Mouse (Mus musculus): ENCODE data around the gene Tmem14a. TPM values are rescaled to one million over a fixed set of nuclear protein-coding genes. Genes with fewer than 3 reads are reported as not detected.

The Tmem14a gene
- polyA plus RNA-seq, 1 experiment from 2014 or later = 6.7 TPM

DNA sequence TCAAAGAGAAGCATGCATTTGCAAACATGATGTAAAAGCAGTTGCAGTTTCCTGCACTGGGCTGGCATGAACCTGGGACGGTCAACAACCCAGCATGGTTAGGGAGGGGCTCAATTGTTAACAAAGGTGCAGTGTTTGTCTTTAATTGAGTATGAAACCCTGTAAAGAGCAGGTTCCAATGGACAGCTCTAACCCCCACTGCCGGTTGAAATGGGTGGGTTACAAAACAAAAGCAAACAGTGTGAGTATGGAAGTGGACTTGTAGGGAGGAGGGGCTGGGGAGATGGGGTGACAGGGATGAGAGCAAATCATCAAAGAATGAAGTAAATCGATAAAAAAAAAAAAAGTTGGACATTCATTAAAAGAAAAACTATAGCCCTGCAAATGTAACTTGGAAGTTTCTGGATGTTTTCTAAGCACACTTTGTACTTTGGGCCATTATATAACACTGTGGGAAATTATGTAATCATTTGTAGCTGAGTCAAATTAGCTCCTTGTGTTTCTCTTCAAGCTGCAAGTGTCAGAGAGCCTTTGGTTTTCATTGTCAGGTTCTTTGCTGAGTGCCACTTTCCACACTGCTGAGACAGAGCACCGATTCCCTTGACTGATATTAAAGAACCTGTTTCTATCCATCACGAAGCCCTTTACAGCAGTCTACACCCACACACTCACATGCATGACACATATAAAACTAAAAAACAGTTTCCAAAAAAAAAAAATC is 13.5 kb downstream of the Tmem14a start:
- Histone ChIP-seq H3K27ac (replicated peaks; ENCODE audit: low read depth, low read length) (no peak overlapping the region), H3K4me3 (ENCODE audit: low read depth, low read length) (no peak overlapping the region), H3K9me3 (ENCODE audit: control insufficient read depth, low read length) (no peaks in the 10 kb centered on the region), H3K4me1 (ENCODE audit: control insufficient read depth, insufficient read depth, low read length) (no peaks in the 10 kb centered on the region), H3K4me2 (ENCODE audit: low read depth, severe bottlenecking) (no peak overlapping the region), H3K9ac (ENCODE audit: low read length) (no peak overlapping the region), H3K36me3 (ENCODE audit: control insufficient read depth, insufficient read depth, low read length) (no peaks in the 10 kb centered on the region; the same call in 1 of the 2 replicates), H3K27me3 (ENCODE audit: control insufficient read depth, insufficient read depth, low read length) (no peaks in the 10 kb centered on the region)
- WGBS = 76% methylated on average over 5 of the region's 5 CpGs
- DNase-seq (ENCODE audit: low spot score) (no peak), ATAC-seq (ENCODE audit: insufficient number of reproducible peaks, low FRiP score, low TSS enrichment, low read depth) (no peak)

DNA sequence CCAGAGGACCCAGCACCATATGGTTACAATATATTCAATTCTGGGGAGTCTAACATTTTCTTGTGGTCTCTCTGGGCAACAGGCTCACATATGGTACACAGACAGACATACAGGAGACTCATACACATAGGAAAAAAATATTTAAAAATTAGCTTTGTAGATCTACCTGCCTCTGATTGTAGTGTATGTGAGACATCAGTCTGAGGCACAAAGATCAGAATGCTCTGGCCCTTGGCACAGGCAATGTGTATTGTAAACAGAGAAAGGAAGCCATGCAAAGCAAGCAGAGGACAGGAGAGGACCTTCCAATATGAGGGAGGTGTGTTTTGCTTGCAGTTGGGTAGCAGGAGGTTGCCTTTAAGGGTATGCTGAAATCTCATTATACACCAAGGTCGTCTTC is 14.1 kb downstream of the Tmem14a start:
- Histone ChIP-seq H3K4me1 (ENCODE audit: control insufficient read depth, insufficient read depth, low read length) (no peaks in the 10 kb centered on the region), H3K27me3 (ENCODE audit: control insufficient read depth, insufficient read depth, low read length) (no peaks in the 10 kb centered on the region), H3K9me3 (ENCODE audit: control insufficient read depth, low read length) (no peaks in the 10 kb centered on the region), H3K36me3 (ENCODE audit: control insufficient read depth, insufficient read depth, low read length) (no peaks in the 10 kb centered on the region; the same call in 1 of the 2 replicates), H3K27ac (replicated peaks; ENCODE audit: low read depth, low read length) (no peak overlapping the region), H3K4me3 (ENCODE audit: low read depth, low read length) (no peak overlapping the region), H3K4me2 (ENCODE audit: low read depth, severe bottlenecking) (no peak overlapping the region), H3K9ac (ENCODE audit: low read length) (no peak overlapping the region)
- ATAC-seq (ENCODE audit: insufficient number of reproducible peaks, low FRiP score, low TSS enrichment, low read depth) = no peak
- 81% methylated on average over 1 of the region's 1 CpGs for WGBS
- DNase-seq (ENCODE audit: low spot score) = no peak

GRCm38 (mm10) chr1:21235359-21235758 is 17.0 kb downstream of the Tmem14a start:
- no peaks in the 10 kb centered on the region for H3K9me3 ChIP-seq (ENCODE audit: control insufficient read depth, low read length)
- H3K36me3 ChIP-seq (ENCODE audit: control insufficient read depth, insufficient read depth, low read length) = no peaks in the 10 kb centered on the region
- WGBS = 92% methylated on average over 6 of the region's 6 CpGs
- ATAC-seq (ENCODE audit: insufficient number of reproducible peaks, low FRiP score, low TSS enrichment, low read depth) = no peak
- H3K4me3 ChIP-seq (ENCODE audit: low read depth, low read length) = no peak overlapping the region
- no peaks in the 10 kb centered on the region for H3K27me3 ChIP-seq (ENCODE audit: control insufficient read depth, insufficient read depth, low read length)
- no peak overlapping the region for H3K9ac ChIP-seq (ENCODE audit: low read length)
- no peaks in the 10 kb centered on the region for H3K4me1 ChIP-seq (ENCODE audit: control insufficient read depth, insufficient read depth, low read length)
- DNase-seq (ENCODE audit: low spot score) = no peak
- H3K27ac ChIP-seq (replicated peaks; ENCODE audit: low read depth, low read length) = no peak overlapping the region
- H3K4me2 ChIP-seq (ENCODE audit: low read depth, severe bottlenecking) = no peak overlapping the region

- no peak within 1 kb of the TSS for H3K4me3 ChIP-seq (ENCODE audit: low read depth, low read length)
- H3K4me1 ChIP-seq (ENCODE audit: control insufficient read depth, insufficient read depth, low read length) = no peaks in the 10 kb centered on the region
- no peak within 1 kb of the TSS for H3K9ac ChIP-seq (ENCODE audit: low read length)
- no peaks in the 10 kb centered on the region for H3K27me3 ChIP-seq (ENCODE audit: control insufficient read depth, insufficient read depth, low read length)
- no peaks in the 10 kb centered on the region for H3K9me3 ChIP-seq (ENCODE audit: control insufficient read depth, low read length)
- 92% methylated on average over 8 of the region's 8 CpGs for WGBS
- H3K36me3 ChIP-seq (ENCODE audit: control insufficient read depth, insufficient read depth, low read length) = no peaks in the 10 kb centered on the region
- DNase-seq (ENCODE audit: low spot score) (no peak), ATAC-seq (ENCODE audit: insufficient number of reproducible peaks, low FRiP score, low TSS enrichment, low read depth) (no peak)
- H3K27ac ChIP-seq (replicated peaks; ENCODE audit: low read depth, low read length) = no peak within 1 kb of the TSS
- H3K4me2 ChIP-seq (ENCODE audit: low read depth, severe bottlenecking) = no peak within 1 kb of the TSS
Observed at GRCm38 (mm10) chr1:21239911-21240898, 21.8 kb downstream of the Tmem14a start, which contains the start of gene Gsta3. Gsta3 (plus strand) TSS chr1:21240589.

- Histone ChIP-seq H3K4me2 (ENCODE audit: low read depth, severe bottlenecking) (no peak overlapping the region), H3K4me3 (ENCODE audit: low read depth, low read length) (no peak overlapping the region), H3K4me1 (ENCODE audit: control insufficient read depth, insufficient read depth, low read length) (no peaks in the 10 kb centered on the region), H3K27me3 (ENCODE audit: control insufficient read depth, insufficient read depth, low read length) (no peaks in the 10 kb centered on the region), H3K9ac (ENCODE audit: low read length) (no peak overlapping the region), H3K36me3 (ENCODE audit: control insufficient read depth, insufficient read depth, low read length) (no peaks in the 10 kb centered on the region), H3K9me3 (ENCODE audit: control insufficient read depth, low read length) (no peaks in the 10 kb centered on the region), H3K27ac (replicated peaks; ENCODE audit: low read depth, low read length) (no peak overlapping the region)
- 85% methylated on average over 1 of the region's 1 CpGs for WGBS
- DNase-seq (ENCODE audit: low spot score) = no peak
- ATAC-seq (ENCODE audit: insufficient number of reproducible peaks, low FRiP score, low TSS enrichment, low read depth) = no peak
Observed at GRCm38 (mm10) chr1:21241096-21241495, 22.7 kb downstream of the Tmem14a start.

DNA sequence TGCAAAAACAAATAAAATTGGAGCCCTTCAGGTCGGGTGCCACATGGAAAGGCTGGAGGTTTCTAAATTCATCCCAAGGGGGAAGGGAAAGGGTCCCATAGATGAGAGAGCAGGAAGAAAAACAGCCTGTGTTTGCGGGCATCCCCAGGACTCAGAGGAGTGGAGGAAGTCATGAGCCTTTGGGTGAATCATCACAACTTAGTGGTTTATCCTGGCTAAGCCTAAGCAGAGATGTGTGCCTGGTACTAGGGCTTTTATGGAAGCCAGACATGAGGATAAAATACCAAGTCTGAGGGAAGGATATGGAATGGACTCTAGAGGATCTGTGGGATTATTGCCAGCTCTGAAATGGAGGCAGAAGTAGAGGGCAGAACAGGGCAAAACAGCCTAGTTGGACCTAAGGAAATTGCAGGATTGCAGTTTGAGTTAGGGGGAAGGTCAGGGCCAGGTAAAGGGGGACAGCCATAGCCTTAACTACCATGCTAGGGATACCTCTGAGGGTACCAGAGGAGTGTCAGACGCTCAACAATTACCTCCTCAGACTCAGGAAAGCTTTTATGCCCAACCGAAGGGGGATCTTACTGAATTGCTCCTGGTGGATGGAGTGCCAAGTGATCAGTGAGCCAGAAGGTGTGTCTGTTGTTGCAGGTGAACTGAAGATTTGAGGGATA is 26.1 kb downstream of the Tmem14a start:
- WGBS = 74% methylated on average over 4 of the region's 4 CpGs

DNA sequence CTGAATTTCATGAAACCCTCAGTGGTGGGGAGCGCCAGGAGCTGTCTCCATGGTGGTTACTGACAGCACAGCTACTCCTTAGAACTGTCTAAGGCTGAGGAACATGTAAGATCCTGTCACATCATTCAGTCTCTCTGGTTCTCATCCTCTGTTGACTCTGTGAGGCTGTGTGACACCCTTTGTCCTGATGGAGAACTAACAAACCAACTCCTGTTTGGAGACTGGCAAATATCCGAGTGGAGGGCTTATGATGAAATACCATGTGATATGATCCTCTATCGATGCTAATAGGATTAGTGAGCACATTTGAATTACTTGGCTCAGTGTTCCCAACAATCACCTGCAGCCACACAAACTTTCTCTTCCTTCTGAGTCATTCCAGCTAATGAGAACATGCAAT is 27.8 kb downstream of the Tmem14a start:
- Histone ChIP-seq H3K4me1 (ENCODE audit: control insufficient read depth, insufficient read depth, low read length) (no peaks in the 10 kb centered on the region), H3K4me3 (ENCODE audit: low read depth, low read length) (no peak overlapping the region), H3K9ac (ENCODE audit: low read length) (no peak overlapping the region), H3K9me3 (ENCODE audit: control insufficient read depth, low read length) (no peaks in the 10 kb centered on the region), H3K27ac (replicated peaks; ENCODE audit: low read depth, low read length) (no peak overlapping the region), H3K4me2 (ENCODE audit: low read depth, severe bottlenecking) (no peak overlapping the region), H3K36me3 (ENCODE audit: control insufficient read depth, insufficient read depth, low read length) (no peaks in the 10 kb centered on the region), H3K27me3 (ENCODE audit: control insufficient read depth, insufficient read depth, low read length) (no peaks in the 10 kb centered on the region)
- DNase-seq (ENCODE audit: low spot score) (no peak), ATAC-seq (ENCODE audit: insufficient number of reproducible peaks, low FRiP score, low TSS enrichment, low read depth) (no peak)
- WGBS = 83% methylated on average over 3 of the region's 3 CpGs

More for the DNA sequence above, 26.1 kb downstream of the Tmem14a start:
- no peak overlapping the region for H3K9ac ChIP-seq (ENCODE audit: low read length)
- no peaks in the 10 kb centered on the region for H3K27me3 ChIP-seq (ENCODE audit: control insufficient read depth, insufficient read depth, low read length)
- no peak for DNase-seq (ENCODE audit: low spot score)
- no peak overlapping the region for H3K4me3 ChIP-seq (ENCODE audit: low read depth, low read length)
- ATAC-seq (ENCODE audit: insufficient number of reproducible peaks, low FRiP score, low TSS enrichment, low read depth) = no peak
- H3K27ac ChIP-seq (replicated peaks; ENCODE audit: low read depth, low read length) = no peak overlapping the region
- H3K4me1 ChIP-seq (ENCODE audit: control insufficient read depth, insufficient read depth, low read length) = no peaks in the 10 kb centered on the region
- H3K4me2 ChIP-seq (ENCODE audit: low read depth, severe bottlenecking) = no peak overlapping the region
- H3K36me3 ChIP-seq (ENCODE audit: control insufficient read depth, insufficient read depth, low read length) = no peaks in the 10 kb centered on the region
- no peaks in the 10 kb centered on the region for H3K9me3 ChIP-seq (ENCODE audit: control insufficient read depth, low read length)

DNA sequence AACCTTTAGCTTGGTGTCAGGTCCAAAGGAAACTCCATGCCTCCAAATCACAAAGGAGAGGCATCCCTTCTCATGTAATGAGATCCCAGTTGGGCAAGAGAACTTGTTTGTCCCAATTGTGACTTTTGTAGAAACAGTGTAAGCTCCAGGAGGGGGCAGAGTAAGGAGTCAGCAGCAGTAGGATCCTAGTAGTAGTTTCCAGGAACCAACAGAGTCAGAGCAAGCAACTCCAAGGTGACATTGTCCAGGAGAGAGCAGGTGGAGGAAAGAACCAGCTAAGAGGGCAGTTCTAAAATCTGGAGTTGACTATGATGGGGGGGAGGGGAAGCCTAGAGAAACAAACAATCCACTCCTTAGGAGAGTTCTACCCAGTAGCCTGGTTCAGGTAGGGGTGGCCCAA is 29.5 kb downstream of the Tmem14a start:
- H3K4me3 ChIP-seq (ENCODE audit: low read depth, low read length) = no peak overlapping the region
- ATAC-seq (ENCODE audit: insufficient number of reproducible peaks, low FRiP score, low TSS enrichment, low read depth) (no peak), DNase-seq (ENCODE audit: low spot score) (no peak)
- H3K9me3 ChIP-seq (ENCODE audit: control insufficient read depth, low read length) = no peaks in the 10 kb centered on the region
- no peaks in the 10 kb centered on the region for H3K4me1 ChIP-seq (ENCODE audit: control insufficient read depth, insufficient read depth, low read length)
- no peak overlapping the region for H3K9ac ChIP-seq (ENCODE audit: low read length)
- no peak overlapping the region for H3K4me2 ChIP-seq (ENCODE audit: low read depth, severe bottlenecking)
- H3K36me3 ChIP-seq (ENCODE audit: control insufficient read depth, insufficient read depth, low read length) = no peaks in the 10 kb centered on the region
- H3K27me3 ChIP-seq (ENCODE audit: control insufficient read depth, insufficient read depth, low read length) = no peaks in the 10 kb centered on the region
- H3K27ac ChIP-seq (replicated peaks; ENCODE audit: low read depth, low read length) = no peak overlapping the region

All from limb, embryonic 11.5 days (tissue).